Mouse (Mus musculus): ENCODE results near the gene Snx7. TPM values are rescaled to one million over a fixed set of nuclear protein-coding genes. Genes with fewer than 3 reads are reported as not detected.

Gene Snx7
- polyA plus RNA-seq, 1 experiment from 2014 or later: 81.1 TPM

GRCm38 (mm10) chr3:117805782-117806181, 63.0 kb downstream of the Snx7 start:
- Histone ChIP-seq H3K4me2 (replicated peaks) (no peak overlapping the region), H3K27ac (no peak overlapping the region), H3K4me3 (replicated peaks) (no peak overlapping the region), H3K4me1 (replicated peaks) (no peaks in the 10 kb centered on the region), H3K36me3 (no peaks in the 10 kb centered on the region), H3K9ac (no peak overlapping the region), H3K27me3 (replicated peaks) (no peaks in the 10 kb centered on the region), H3K9me3 (no peaks in the 10 kb centered on the region)
- no peak for ATAC-seq
- 87% methylated on average over 6 of the region's 6 CpGs for whole genome bisulfite sequencing

- H3K9me3 ChIP-seq: no peaks in the 10 kb centered on the region
- ATAC-seq: no peak
- no peak overlapping the region for H3K4me2 ChIP-seq (replicated peaks)
Observed at GRCm38 (mm10) chr3:117794501-117794900, 74.2 kb downstream of the Snx7 start.

GRCm38 (mm10) chr3:117791951-117792350, 76.8 kb downstream of the Snx7 start:
- Histone ChIP-seq H3K4me3 (replicated peaks) (no peak overlapping the region), H3K9ac (no peak overlapping the region), H3K4me1 (replicated peaks) (no peaks in the 10 kb centered on the region), H3K27me3 (replicated peaks) (no peaks in the 10 kb centered on the region), H3K9me3 (no peaks in the 10 kb centered on the region), H3K4me2 (replicated peaks) (no peak overlapping the region), H3K27ac (no peak overlapping the region), H3K36me3 (no peaks in the 10 kb centered on the region)
- no peak for ATAC-seq
- WGBS: 79% methylated on average over 4 of the region's 4 CpGs

More at GRCm38 (mm10) chr3:117794501-117794900, 74.2 kb downstream of the Snx7 start:
- Histone ChIP-seq H3K9ac (no peak overlapping the region), H3K27me3 (replicated peaks) (no peaks in the 10 kb centered on the region), H3K36me3 (no peaks in the 10 kb centered on the region), H3K27ac (no peak overlapping the region), H3K4me1 (replicated peaks) (no peaks in the 10 kb centered on the region), H3K4me3 (replicated peaks) (no peak overlapping the region)

- no peak for ATAC-seq
- WGBS: 88% methylated on average over 2 of the region's 2 CpGs
- no peak overlapping the region for H3K4me3 ChIP-seq (replicated peaks)
Observed at GRCm38 (mm10) chr3:117791273-117791672, 77.5 kb downstream of the Snx7 start.

GRCm38 (mm10) chr3:117788800-117789693, 79.7 kb downstream of the Snx7 start:
- Histone ChIP-seq H3K4me3 (replicated peaks) (no peak overlapping the region), H3K9ac (no peak overlapping the region)
- peak; percentile 68; the same call in 1 of the 2 replicates for ATAC-seq

More at GRCm38 (mm10) chr3:117791273-117791672, 77.5 kb downstream of the Snx7 start:
- Histone ChIP-seq H3K36me3 (no peaks in the 10 kb centered on the region), H3K4me1 (replicated peaks) (no peaks in the 10 kb centered on the region), H3K27me3 (replicated peaks) (no peaks in the 10 kb centered on the region), H3K9ac (no peak overlapping the region), H3K4me2 (replicated peaks) (no peak overlapping the region), H3K9me3 (no peaks in the 10 kb centered on the region), H3K27ac (no peak overlapping the region)

GRCm38 (mm10) chr3:117787247-117787646, 81.5 kb downstream of the Snx7 start:
- WGBS: 76% methylated on average over 6 of the region's 6 CpGs
- no peak overlapping the region for H3K27ac ChIP-seq
- H3K27me3 ChIP-seq (replicated peaks): no peaks in the 10 kb centered on the region
- no peaks in the 10 kb centered on the region for H3K36me3 ChIP-seq
- ATAC-seq: no peak
- H3K9me3 ChIP-seq: no peaks in the 10 kb centered on the region
- no peak overlapping the region for H3K4me2 ChIP-seq (replicated peaks)
- no peaks in the 10 kb centered on the region for H3K4me1 ChIP-seq (replicated peaks)
- H3K9ac ChIP-seq: no peak overlapping the region
- H3K4me3 ChIP-seq (replicated peaks): no peak overlapping the region

More at GRCm38 (mm10) chr3:117788800-117789693, 79.7 kb downstream of the Snx7 start:
- H3K27me3 ChIP-seq (replicated peaks): no peaks in the 10 kb centered on the region
- no peaks in the 10 kb centered on the region for H3K36me3 ChIP-seq
- no peaks in the 10 kb centered on the region for H3K4me1 ChIP-seq (replicated peaks)
- H3K4me2 ChIP-seq (replicated peaks): no peak overlapping the region
- no peaks in the 10 kb centered on the region for H3K9me3 ChIP-seq
- no peak overlapping the region for H3K27ac ChIP-seq
- 71% methylated on average over 14 of the region's 14 CpGs for WGBS

GRCm38 (mm10) chr3:117752151-117752757, 116.5 kb downstream of the Snx7 start:
- H3K27me3 ChIP-seq (replicated peaks): no peaks in the 10 kb centered on the region
- no peaks in the 10 kb centered on the region for H3K4me1 ChIP-seq (replicated peaks)
- no peak for ATAC-seq
- WGBS: 83% methylated on average over 5 of the region's 5 CpGs
- no peak overlapping the region for H3K9ac ChIP-seq
- H3K36me3 ChIP-seq: no peaks in the 10 kb centered on the region
- H3K27ac ChIP-seq: no peak overlapping the region
- no peak overlapping the region for H3K4me3 ChIP-seq (replicated peaks)
- H3K4me2 ChIP-seq (replicated peaks): no peak overlapping the region
- no peaks in the 10 kb centered on the region for H3K9me3 ChIP-seq

GRCm38 (mm10) chr3:117751665-117752064, 117.1 kb downstream of the Snx7 start:
- Histone ChIP-seq H3K9ac (no peak overlapping the region), H3K4me2 (replicated peaks) (no peak overlapping the region), H3K36me3 (no peaks in the 10 kb centered on the region), H3K4me3 (replicated peaks) (no peak overlapping the region), H3K4me1 (replicated peaks) (no peaks in the 10 kb centered on the region), H3K27me3 (replicated peaks) (no peaks in the 10 kb centered on the region), H3K9me3 (no peaks in the 10 kb centered on the region), H3K27ac (no peak overlapping the region)
- ATAC-seq: no peak
- 68% methylated on average over 2 of the region's 2 CpGs for WGBS

GRCm38 (mm10) chr3:117749256-117749655, 119.5 kb downstream of the Snx7 start:
- no peak overlapping the region for H3K27ac ChIP-seq
- H3K4me1 ChIP-seq (replicated peaks): no peaks in the 10 kb centered on the region
- no peak overlapping the region for H3K9ac ChIP-seq
- no peaks in the 10 kb centered on the region for H3K9me3 ChIP-seq
- no peaks in the 10 kb centered on the region for H3K27me3 ChIP-seq (replicated peaks)
- no peak overlapping the region for H3K4me3 ChIP-seq (replicated peaks)
- no peaks in the 10 kb centered on the region for H3K36me3 ChIP-seq
- WGBS: 88% methylated on average over 3 of the region's 3 CpGs
- H3K4me2 ChIP-seq (replicated peaks): no peak overlapping the region
- no peak for ATAC-seq

- H3K27me3 ChIP-seq (replicated peaks): no peaks in the 10 kb centered on the region
- no peaks in the 10 kb centered on the region for H3K9me3 ChIP-seq
- no peak overlapping the region for H3K27ac ChIP-seq
- no peaks in the 10 kb centered on the region for H3K36me3 ChIP-seq
- H3K9ac ChIP-seq: no peak overlapping the region
- no peak for ATAC-seq
- no peak overlapping the region for H3K4me3 ChIP-seq (replicated peaks)
- no peak overlapping the region for H3K4me2 ChIP-seq (replicated peaks)
- no peaks in the 10 kb centered on the region for H3K4me1 ChIP-seq (replicated peaks)
- 72% methylated on average over 5 of the region's 5 CpGs for WGBS
Observed at GRCm38 (mm10) chr3:117739760-117740159, 129.0 kb downstream of the Snx7 start.

- Histone ChIP-seq H3K9me3 (no peaks in the 10 kb centered on the region), H3K4me2 (replicated peaks) (no peak overlapping the region), H3K36me3 (no peaks in the 10 kb centered on the region), H3K9ac (no peak overlapping the region), H3K27ac (no peak overlapping the region), H3K27me3 (replicated peaks) (no peaks in the 10 kb centered on the region), H3K4me1 (replicated peaks) (no peaks in the 10 kb centered on the region), H3K4me3 (replicated peaks) (no peak overlapping the region)
- ATAC-seq: no peak
- whole genome bisulfite sequencing: 78% methylated on average over 4 of the region's 4 CpGs
Observed at GRCm38 (mm10) chr3:117732661-117733060, 136.1 kb downstream of the Snx7 start.

Measured in intestine, embryonic 15.5 days (tissue).